Mouse (Mus musculus): ENCODE data around the gene Gpr89.

Gene Gpr89

GRCm38 (mm10) chr3:96904851-96905541 is at the start of gene Gpr89:
Gene Gpr89, minus strand, starts transcription at chr3:96905346.
- TF ChIP-seq CTCF (conservative IDR thresholded peaks at IDR 0.05; ENCODE audit: low read length) (no peak), POU5F1 (IDR thresholded peaks at IDR 0.05; ENCODE audit: borderline replicate concordance, low read length) (no peak), NANOG (IDR thresholded peaks at IDR 0.05; ENCODE audit: borderline replicate concordance, low read length) (no peak)
- H3K27me3 ChIP-seq (ENCODE audit: insufficient read depth, low read length) = no peaks in the 10 kb centered on the region; the same call in 1 of the 2 replicates
- 0 out of 2 replicates have a peak, but pooled peaks cover 4% of the 10 kb centered on the region for H3K36me3 ChIP-seq (ENCODE audit: insufficient read depth, low read length)
- H3K9me3 ChIP-seq (ENCODE audit: low read length) = no peaks in the 10 kb centered on the region
- peaks cover 12% of the 10 kb centered on the region for H3K4me1 ChIP-seq (replicated peaks; ENCODE audit: low read depth, low read length)
- H3K4me3 ChIP-seq (replicated peaks; ENCODE audit: low read length) = peak within 1 kb of the TSS; percentile 100

GRCm38 (mm10) chr3:96953489-96954233 is 48.5 kb upstream of the Gpr89 start:
- H3K4me1 ChIP-seq (replicated peaks; ENCODE audit: low read depth, low read length) = no peaks in the 10 kb centered on the region
- TF ChIP-seq POU5F1 (IDR thresholded peaks at IDR 0.05; ENCODE audit: borderline replicate concordance, low read length) = no peak
- TF ChIP-seq NANOG (IDR thresholded peaks at IDR 0.05; ENCODE audit: borderline replicate concordance, low read length) = no peak
- TF ChIP-seq CTCF (conservative IDR thresholded peaks at IDR 0.05; ENCODE audit: low read length) = no peak
- no peak overlapping the region for H3K4me3 ChIP-seq (replicated peaks; ENCODE audit: low read length)
- no peaks in the 10 kb centered on the region for H3K36me3 ChIP-seq (ENCODE audit: insufficient read depth, low read length)
- no peaks in the 10 kb centered on the region for H3K9me3 ChIP-seq (ENCODE audit: low read length)
- no peaks in the 10 kb centered on the region for H3K27me3 ChIP-seq (ENCODE audit: insufficient read depth, low read length)

GRCm38 (mm10) chr3:96942706-96943105 is 37.6 kb upstream of the Gpr89 start:
- Histone ChIP-seq H3K27me3 (ENCODE audit: insufficient read depth, low read length) (no peaks in the 10 kb centered on the region), H3K36me3 (ENCODE audit: insufficient read depth, low read length) (no peaks in the 10 kb centered on the region), H3K4me3 (replicated peaks; ENCODE audit: low read length) (no peak overlapping the region), H3K9me3 (ENCODE audit: low read length) (0 out of 2 replicates have a peak, but pooled peaks cover 4% of the 10 kb centered on the region), H3K4me1 (replicated peaks; ENCODE audit: low read depth, low read length) (peaks cover 4% of the 10 kb centered on the region; the same call in 1 of the 2 replicates)
- no peak for TF ChIP-seq POU5F1 (IDR thresholded peaks at IDR 0.05; ENCODE audit: borderline replicate concordance, low read length)
- no peak for TF ChIP-seq CTCF (conservative IDR thresholded peaks at IDR 0.05; ENCODE audit: low read length)
- no peak for TF ChIP-seq NANOG (IDR thresholded peaks at IDR 0.05; ENCODE audit: borderline replicate concordance, low read length)

- peaks cover 4% of the 10 kb centered on the region; the same call in 1 of the 2 replicates for H3K4me1 ChIP-seq (replicated peaks; ENCODE audit: low read depth, low read length)
- no peak for TF ChIP-seq POU5F1 (IDR thresholded peaks at IDR 0.05; ENCODE audit: borderline replicate concordance, low read length)
- TF ChIP-seq CTCF (conservative IDR thresholded peaks at IDR 0.05; ENCODE audit: low read length) = peak; percentile 75
Observed at GRCm38 (mm10) chr3:96938738-96939137, 33.6 kb upstream of the Gpr89 start.

GRCm38 (mm10) chr3:96937606-96938005 is 32.5 kb upstream of the Gpr89 start:
- no peak for TF ChIP-seq POU5F1 (IDR thresholded peaks at IDR 0.05; ENCODE audit: borderline replicate concordance, low read length)
- no peak for TF ChIP-seq NANOG (IDR thresholded peaks at IDR 0.05; ENCODE audit: borderline replicate concordance, low read length)
- TF ChIP-seq CTCF (conservative IDR thresholded peaks at IDR 0.05; ENCODE audit: low read length) = no peak
- Histone ChIP-seq H3K4me1 (replicated peaks; ENCODE audit: low read depth, low read length) (peaks cover 4% of the 10 kb centered on the region; the same call in 1 of the 2 replicates), H3K27me3 (ENCODE audit: insufficient read depth, low read length) (no peaks in the 10 kb centered on the region; the same call in 1 of the 2 replicates), H3K4me3 (replicated peaks; ENCODE audit: low read length) (no peak overlapping the region), H3K9me3 (ENCODE audit: low read length) (no peaks in the 10 kb centered on the region), H3K36me3 (ENCODE audit: insufficient read depth, low read length) (no peaks in the 10 kb centered on the region)

More at GRCm38 (mm10) chr3:96938738-96939137, 33.6 kb upstream of the Gpr89 start:
- no peaks in the 10 kb centered on the region for H3K36me3 ChIP-seq (ENCODE audit: insufficient read depth, low read length)
- H3K9me3 ChIP-seq (ENCODE audit: low read length) = 0 out of 2 replicates have a peak, but pooled peaks cover 4% of the 10 kb centered on the region
- no peak overlapping the region for H3K4me3 ChIP-seq (replicated peaks; ENCODE audit: low read length)
- H3K27me3 ChIP-seq (ENCODE audit: insufficient read depth, low read length) = no peaks in the 10 kb centered on the region; the same call in 1 of the 2 replicates

- H3K4me1 ChIP-seq (replicated peaks; ENCODE audit: low read depth, low read length) = peaks cover 4% of the 10 kb centered on the region
- no peaks in the 10 kb centered on the region; the same call in 1 of the 2 replicates for H3K27me3 ChIP-seq (ENCODE audit: insufficient read depth, low read length)
- no peaks in the 10 kb centered on the region for H3K36me3 ChIP-seq (ENCODE audit: insufficient read depth, low read length)
- no peak overlapping the region for H3K4me3 ChIP-seq (replicated peaks; ENCODE audit: low read length)
- H3K9me3 ChIP-seq (ENCODE audit: low read length) = no peaks in the 10 kb centered on the region
- TF ChIP-seq CTCF (conservative IDR thresholded peaks at IDR 0.05; ENCODE audit: low read length) (peak; percentile 82), NANOG (IDR thresholded peaks at IDR 0.05; ENCODE audit: borderline replicate concordance, low read length) (no peak)
Observed at GRCm38 (mm10) chr3:96936241-96936640, 31.1 kb upstream of the Gpr89 start.

- TF ChIP-seq POU5F1 (IDR thresholded peaks at IDR 0.05; ENCODE audit: borderline replicate concordance, low read length) (no peak), NANOG (IDR thresholded peaks at IDR 0.05; ENCODE audit: borderline replicate concordance, low read length) (no peak), CTCF (conservative IDR thresholded peaks at IDR 0.05; ENCODE audit: low read length) (no peak)
- peaks cover 6% of the 10 kb centered on the region; the same call in 1 of the 2 replicates for H3K4me1 ChIP-seq (replicated peaks; ENCODE audit: low read depth, low read length)
- no peaks in the 10 kb centered on the region; the same call in 1 of the 2 replicates for H3K27me3 ChIP-seq (ENCODE audit: insufficient read depth, low read length)
- no peaks in the 10 kb centered on the region for H3K9me3 ChIP-seq (ENCODE audit: low read length)
- no peaks in the 10 kb centered on the region for H3K36me3 ChIP-seq (ENCODE audit: insufficient read depth, low read length)
- no peak overlapping the region for H3K4me3 ChIP-seq (replicated peaks; ENCODE audit: low read length)
Observed at GRCm38 (mm10) chr3:96931261-96931681, 26.1 kb upstream of the Gpr89 start.

- Histone ChIP-seq H3K4me3 (replicated peaks; ENCODE audit: low read length) (no peak within 1 kb of the TSS), H3K36me3 (ENCODE audit: insufficient read depth, low read length) (no peaks in the 10 kb centered on the region), H3K27me3 (ENCODE audit: insufficient read depth, low read length) (no peaks in the 10 kb centered on the region), H3K4me1 (replicated peaks; ENCODE audit: low read depth, low read length) (peaks cover 2% of the 10 kb centered on the region; the same call in 1 of the 2 replicates), H3K9me3 (ENCODE audit: low read length) (no peaks in the 10 kb centered on the region)
- no peak for TF ChIP-seq POU5F1 (IDR thresholded peaks at IDR 0.05; ENCODE audit: borderline replicate concordance, low read length)
Observed at GRCm38 (mm10) chr3:96925920-96926319, 20.8 kb upstream of the Gpr89 start, which contains the start of gene Gja8. Gene Gja8, minus strand, starts transcription at chr3:96926020.
